23 mouse cellular contexts compared by ENCODE assay signal in the genomic region with DNA sequence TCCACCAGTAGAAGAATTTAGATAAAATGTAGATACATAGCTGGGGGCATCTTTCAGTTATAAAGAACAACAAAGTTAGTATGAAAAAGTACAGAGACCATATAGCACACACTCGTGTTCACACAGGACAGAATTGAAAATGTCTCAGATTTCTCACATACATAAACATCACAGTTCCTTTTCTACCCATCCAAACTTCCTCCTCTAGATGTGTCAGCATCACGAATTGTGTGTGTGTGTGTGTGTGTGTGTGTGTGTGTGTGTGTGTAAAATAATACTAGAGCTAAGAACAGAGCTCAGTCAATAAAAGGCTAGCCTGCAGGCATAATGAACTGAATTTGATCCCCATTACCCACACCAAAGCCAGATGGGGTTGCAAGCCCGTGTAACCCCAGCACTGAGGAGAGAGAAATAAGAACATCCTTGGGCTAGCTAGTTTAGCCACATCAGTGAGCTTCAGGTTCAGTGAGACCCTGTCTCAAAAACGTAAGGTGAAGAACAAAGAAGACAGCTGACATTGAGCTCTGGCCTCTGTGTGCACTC.
"Had no signal": no experiment of that assay in that cellular context is flagged by ENCODE, and none has a peak within 500 bp of the region (broad histone marks: within the 10 kb centered on the region; RNA-seq: fewer than 3 reads in every experiment).

No protein-coding gene starts in this region.

- H3K27me3 ChIP-seq: limb, embryonic 15.5 days had no signal

- DNase-seq: kidney, adult 2 months; kidney, postnatal 25 days; layer of hippocampus, adult 9-11 months; liver, postnatal 0 days; lung, embryonic 14.5 days; midbrain, embryonic 14.5 days; right cerebral cortex, adult 18-20 months; right cerebral cortex, postnatal 14 days; right cerebral cortex, postnatal 4 days; thymus, adult 2 months; thymus, postnatal 14 days; thymus, postnatal 4 days had no signal

- H3K9me3 ChIP-seq: limb, embryonic 15.5 days; megakaryocyte, embryonic 14.5 days; midbrain, embryonic 10.5 days had no signal

- ATAC-seq: intestine, postnatal 0 days; liver, postnatal 0 days; lung, postnatal 0 days had no signal

- H3K4me1 ChIP-seq: megakaryocyte, embryonic 14.5 days; midbrain, embryonic 10.5 days had no signal

- H3K36me3 ChIP-seq: limb, embryonic 15.5 days; midbrain, embryonic 10.5 days had no signal

- H3K9ac ChIP-seq: limb, embryonic 15.5 days; liver, embryonic 14.5 days; liver, postnatal 0 days; lung, embryonic 14.5 days had no signal

- H3K4me3 ChIP-seq: layer of hippocampus, adult 2 months; limb, embryonic 15.5 days; megakaryocyte, embryonic 14.5 days; midbrain, embryonic 10.5 days had no signal

- H3K27ac ChIP-seq: kidney, postnatal 0 days; layer of hippocampus, adult 2 months; limb, embryonic 15.5 days; liver, embryonic 14.5 days; macrophage; midbrain, embryonic 10.5 days; stomach, postnatal 0 days had no signal

- H3K4me2 ChIP-seq: limb, embryonic 15.5 days; liver, embryonic 11.5 days; lung, embryonic 14.5 days had no signal
